ENCODE assay signal across 8 mouse cellular contexts in the genomic region with DNA sequence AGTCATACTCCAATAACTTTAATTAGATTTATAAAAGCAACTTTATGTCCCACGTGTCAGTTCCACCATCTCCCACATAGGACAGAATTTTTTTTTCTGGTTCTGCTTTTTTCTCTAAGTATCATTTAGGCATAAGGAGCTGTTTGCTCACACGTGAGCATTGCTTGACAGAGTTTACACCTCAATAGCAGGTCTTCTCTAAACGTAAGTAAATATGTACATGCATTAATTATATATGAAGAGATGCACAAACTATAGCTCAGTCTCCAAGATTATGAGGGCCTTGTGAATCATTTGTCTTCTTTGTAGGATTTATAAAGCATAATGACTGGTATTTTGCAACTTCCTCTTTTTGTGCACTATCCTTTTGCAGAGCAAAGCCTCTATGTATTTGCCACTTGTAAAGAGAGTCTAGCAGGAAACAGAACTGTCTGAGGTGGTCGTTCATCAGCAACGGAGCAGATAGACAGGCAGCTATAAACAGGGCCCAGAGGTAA. TPM values are rescaled to one million over a fixed set of nuclear protein-coding genes. Genes with fewer than 3 reads are reported as not detected.
DNase-seq lines count a peak whose midpoint lies in the region; ATAC-seq and TF ChIP-seq lines count a peak whose summit lies in the region.

A gene (plus strand): TSS at position 150 of the 497 bp plus-strand sequence.

- H3K27me3 ChIP-seq in forebrain, embryonic 14.5 days (replicated peaks; ENCODE audit: control insufficient read depth, insufficient read depth, low read length) = no peaks in the 10 kb centered on the region
- H3K27me3 ChIP-seq in hindbrain, embryonic 11.5 days (ENCODE audit: control insufficient read depth, insufficient read depth, low read length) = no peaks in the 10 kb centered on the region
- no peaks in the 10 kb centered on the region for H3K27me3 ChIP-seq in liver, embryonic 12.5 days (replicated peaks)

- ATAC-seq in forebrain, embryonic 14.5 days = no peak
- ATAC-seq in hindbrain, embryonic 11.5 days (ENCODE audit: low FRiP score) = no peak
- ATAC-seq in liver, embryonic 12.5 days = peak; percentile 53

- H3K4me3 ChIP-seq in forebrain, embryonic 14.5 days (ENCODE audit: low read depth, low read length) = no peak within 1 kb of the TSS
- H3K4me3 ChIP-seq in hindbrain, embryonic 11.5 days (ENCODE audit: low read depth, low read length) = no peak within 1 kb of the TSS
- H3K4me3 ChIP-seq in liver, embryonic 12.5 days = peak within 1 kb of the TSS; percentile 47
- no peak within 1 kb of the TSS for H3K4me3 ChIP-seq in olfactory bulb, adult 2 months (ENCODE audit: insufficient read depth, low read depth, low read length)

- H3K27ac ChIP-seq in forebrain, embryonic 14.5 days (ENCODE audit: low read depth, low read length) = no peak within 1 kb of the TSS
- no peak within 1 kb of the TSS for H3K27ac ChIP-seq in hindbrain, embryonic 11.5 days (ENCODE audit: low read depth, low read length)
- H3K27ac ChIP-seq in liver, embryonic 12.5 days = peak within 1 kb of the TSS; percentile 94
- H3K27ac ChIP-seq in olfactory bulb, adult 2 months (ENCODE audit: insufficient read depth, low read depth, low read length) = no peak within 1 kb of the TSS

- no peak for DNase-seq in heart, adult 18-20 months
- DNase-seq in heart, adult 11 months = no peak
- no peak for DNase-seq in adrenal gland, adult 18-20 months (ENCODE audit: low spot score in 2 of 2)
- DNase-seq in forebrain, embryonic 14.5 days (ENCODE audit: low spot score) = no peak
- no peak for DNase-seq in hindbrain, embryonic 11.5 days (ENCODE audit: low spot score)
- DNase-seq in kidney, postnatal 14 days = no peak

- no peaks in the 10 kb centered on the region for H3K9me3 ChIP-seq in forebrain, embryonic 14.5 days (replicated peaks; ENCODE audit: control insufficient read depth, low read length)
- H3K9me3 ChIP-seq in hindbrain, embryonic 11.5 days (ENCODE audit: control insufficient read depth, low read length) = no peaks in the 10 kb centered on the region
- H3K9me3 ChIP-seq in liver, embryonic 12.5 days (replicated peaks) = no peaks in the 10 kb centered on the region

- 68% methylated on average over 5 of the region's 5 CpGs for WGBS in forebrain, embryonic 14.5 days
- WGBS in hindbrain, embryonic 11.5 days = 73% methylated on average over 5 of the region's 5 CpGs
- WGBS in liver, embryonic 12.5 days (ENCODE audit: insufficient replicate concordance) = 9% methylated on average over 5 of the region's 5 CpGs
- WGBS in olfactory bulb, adult 2 months = 75% methylated on average over 5 of the region's 5 CpGs

- TF ChIP-seq POLR2A in olfactory bulb, adult 2 months (IDR thresholded peaks at IDR 0.05; ENCODE audit: insufficient read depth, low read depth, low read length) = no peak

- H3K36me3 ChIP-seq in forebrain, embryonic 14.5 days (ENCODE audit: control insufficient read depth, insufficient read depth, low read length) = no peaks in the 10 kb centered on the region
- no peaks in the 10 kb centered on the region for H3K36me3 ChIP-seq in hindbrain, embryonic 11.5 days (ENCODE audit: control insufficient read depth, insufficient read depth, low read length)
- H3K36me3 ChIP-seq in liver, embryonic 12.5 days = no peaks in the 10 kb centered on the region

- H3K4me2 ChIP-seq in forebrain, embryonic 14.5 days (ENCODE audit: low read length) = no peak within 1 kb of the TSS
- no peak within 1 kb of the TSS for H3K4me2 ChIP-seq in hindbrain, embryonic 11.5 days (replicated peaks; ENCODE audit: low read depth, low read length)
- H3K4me2 ChIP-seq in liver, embryonic 12.5 days = peak within 1 kb of the TSS; percentile 69

- no peak for TF ChIP-seq CTCF in olfactory bulb, adult 2 months (IDR thresholded peaks at IDR 0.05; ENCODE audit: insufficient read depth, low read depth, low read length)

- H3K9ac ChIP-seq in forebrain, embryonic 14.5 days (ENCODE audit: low read length) = no peak within 1 kb of the TSS
- no peak within 1 kb of the TSS for H3K9ac ChIP-seq in hindbrain, embryonic 11.5 days (ENCODE audit: low read depth, low read length)
- H3K9ac ChIP-seq in liver, embryonic 12.5 days = peak within 1 kb of the TSS; percentile 70

- no peaks in the 10 kb centered on the region for H3K4me1 ChIP-seq in forebrain, embryonic 14.5 days (ENCODE audit: control insufficient read depth, insufficient read depth, low read length)
- no peaks in the 10 kb centered on the region for H3K4me1 ChIP-seq in hindbrain, embryonic 11.5 days (replicated peaks; ENCODE audit: control insufficient read depth, insufficient read depth, low read length)
- H3K4me1 ChIP-seq in liver, embryonic 12.5 days = peaks cover 36% of the 10 kb centered on the region
- no peaks in the 10 kb centered on the region for H3K4me1 ChIP-seq in olfactory bulb, adult 2 months (ENCODE audit: control insufficient read depth, insufficient read depth, low read length)

RNA-seq across cellular contexts. Expression of the gene that starts here (rescaled TPM):
- 100 to 1,000 TPM; 196 to 231 TPM for total RNA-seq in heart, adult 18-20 months (2021)
- 100 to 1,000 TPM; 503 to 531 TPM for total RNA-seq in adrenal gland, adult 18-20 months (2021)
- 43.9 and 56.0 TPM in 2 replicates for polyA plus RNA-seq in forebrain, embryonic 14.5 days (2014; fragmentation: Nextera tagmentation; extraction: Ambion mirVana)
- polyA plus RNA-seq in hindbrain, embryonic 11.5 days (2014; fragmentation: Nextera tagmentation; extraction: Ambion mirVana) = 42.0 and 60.0 TPM in 2 replicates
- 169 and 171 TPM in 2 replicates for polyA plus RNA-seq in liver, embryonic 12.5 days (2016; fragmentation: Nextera tagmentation; extraction: Ambion mirVana)
- 137 and 757 TPM in 2 replicates for polyA plus RNA-seq in olfactory bulb, adult 2 months (2012; ENCODE audit: insufficient read depth, insufficient read length, low replicate concordance, missing spikeins)
